Mouse (Mus musculus): Measurements from ENCODE around the gene Fam187b. TPM values are rescaled to one million over a fixed set of nuclear protein-coding genes. Genes with fewer than 3 reads are reported as not detected.
A peak's percentile ranks its signal among the peaks of the same experiment; 100 is the strongest.
"Not testable (repeated sequence)": the region's sequence is repeated elsewhere in the genome, so short reads cannot be mapped to it uniquely, and the experiment has no call there.

Gene Fam187b
- polyA plus RNA-seq (2015; fragmentation: Nextera tagmentation; extraction: Ambion mirVana): 9.5 and 12.3 TPM in 2 replicates

GRCm38 (mm10) chr7:30973501-30974289, at the start of gene Fam187b:
TSS of gene Fam187b (plus strand) at chr7:30973790.
- Histone ChIP-seq H3K27me3 (replicated peaks; ENCODE audit: insufficient read depth, low read length) (no peaks in the 10 kb centered on the region), H3K4me2 (replicated peaks; ENCODE audit: low read depth, low read length) (peak within 1 kb of the TSS; percentile 65), H3K27ac (ENCODE audit: low read length) (peak within 1 kb of the TSS; percentile 94), H3K36me3 (ENCODE audit: insufficient read depth, low read length) (no peaks in the 10 kb centered on the region), H3K4me1 (ENCODE audit: insufficient read depth, low read depth, low read length) (peaks cover 5% of the 10 kb centered on the region; the same call in 1 of the 2 replicates), H3K9ac (replicated peaks; ENCODE audit: low read depth) (peak within 1 kb of the TSS; percentile 46), H3K9me3 (ENCODE audit: low read length) (no peaks in the 10 kb centered on the region), H3K4me3 (ENCODE audit: low read depth, low read length) (peak within 1 kb of the TSS; percentile 49)
- peak; percentile 6; the same call in 1 of the 2 replicates for TF ChIP-seq EP300 (IDR thresholded peaks at IDR 0.05)
- peak; percentile 88 for TF ChIP-seq CTCF (IDR thresholded peaks at IDR 0.05)
- WGBS: under 1% methylated on average over 37 of the region's 37 CpGs
- ATAC-seq: peak; percentile 96
- peak; percentile 96 for DNase-seq (ENCODE audit: low spot score)

- Histone ChIP-seq H3K9me3 (ENCODE audit: low read length) (no peaks in the 10 kb centered on the region), H3K4me1 (ENCODE audit: insufficient read depth, low read depth, low read length) (no peaks in the 10 kb centered on the region), H3K36me3 (ENCODE audit: insufficient read depth, low read length) (no peaks in the 10 kb centered on the region), H3K27ac (ENCODE audit: low read length) (no peak overlapping the region), H3K4me3 (ENCODE audit: low read depth, low read length) (no peak overlapping the region), H3K4me2 (replicated peaks; ENCODE audit: low read depth, low read length) (no peak overlapping the region), H3K9ac (replicated peaks; ENCODE audit: low read depth) (no peak overlapping the region), H3K27me3 (replicated peaks; ENCODE audit: insufficient read depth, low read length) (no peaks in the 10 kb centered on the region)
- no peak for DNase-seq (ENCODE audit: low spot score)
- ATAC-seq: no peak
- WGBS: 37% methylated on average over 3 of the region's 3 CpGs
- no peak for TF ChIP-seq CTCF (IDR thresholded peaks at IDR 0.05)
- no peak for TF ChIP-seq EP300 (IDR thresholded peaks at IDR 0.05)
Observed at GRCm38 (mm10) chr7:30924071-30924470, 49.5 kb upstream of the Fam187b start.

- not testable (repeated sequence) for H3K4me2 ChIP-seq (replicated peaks; ENCODE audit: low read depth, low read length); H3K4me3 ChIP-seq (ENCODE audit: low read depth, low read length); H3K9ac ChIP-seq (replicated peaks; ENCODE audit: low read depth); H3K27me3 ChIP-seq (replicated peaks; ENCODE audit: insufficient read depth, low read length); H3K4me1 ChIP-seq (ENCODE audit: insufficient read depth, low read depth, low read length); H3K36me3 ChIP-seq (ENCODE audit: insufficient read depth, low read length); DNase-seq (ENCODE audit: low spot score); ATAC-seq; H3K27ac ChIP-seq (ENCODE audit: low read length); H3K9me3 ChIP-seq (ENCODE audit: low read length)
- WGBS: 70% methylated on average over 2 of the region's 2 CpGs
Observed at GRCm38 (mm10) chr7:30924581-30924980, 49.0 kb upstream of the Fam187b start, which contains the start of gene Hamp2. TSS of gene Hamp2 (minus strand) at chr7:30924681.

- H3K36me3 ChIP-seq (ENCODE audit: insufficient read depth, low read length); H3K27ac ChIP-seq (ENCODE audit: low read length); DNase-seq (ENCODE audit: low spot score); ATAC-seq; H3K4me1 ChIP-seq (ENCODE audit: insufficient read depth, low read depth, low read length); H3K4me2 ChIP-seq (replicated peaks; ENCODE audit: low read depth, low read length); H3K9ac ChIP-seq (replicated peaks; ENCODE audit: low read depth); H3K4me3 ChIP-seq (ENCODE audit: low read depth, low read length); H3K9me3 ChIP-seq (ENCODE audit: low read length); H3K27me3 ChIP-seq (replicated peaks; ENCODE audit: insufficient read depth, low read length): not testable (repeated sequence)
- WGBS: 58% methylated on average over 6 of the region's 6 CpGs
Observed at GRCm38 (mm10) chr7:30935422-30936099, 38.0 kb upstream of the Fam187b start.

GRCm38 (mm10) chr7:30940070-30940469, 33.5 kb upstream of the Fam187b start:
- not testable (repeated sequence) for H3K36me3 ChIP-seq (ENCODE audit: insufficient read depth, low read length); H3K27me3 ChIP-seq (replicated peaks; ENCODE audit: insufficient read depth, low read length); DNase-seq (ENCODE audit: low spot score); H3K9ac ChIP-seq (replicated peaks; ENCODE audit: low read depth); H3K9me3 ChIP-seq (ENCODE audit: low read length); H3K27ac ChIP-seq (ENCODE audit: low read length); H3K4me3 ChIP-seq (ENCODE audit: low read depth, low read length); H3K4me2 ChIP-seq (replicated peaks; ENCODE audit: low read depth, low read length); ATAC-seq; H3K4me1 ChIP-seq (ENCODE audit: insufficient read depth, low read depth, low read length)
- 83% methylated on average over 1 of the region's 1 CpGs for WGBS

- H3K9ac ChIP-seq (replicated peaks; ENCODE audit: low read depth); H3K4me2 ChIP-seq (replicated peaks; ENCODE audit: low read depth, low read length); H3K27ac ChIP-seq (ENCODE audit: low read length); H3K27me3 ChIP-seq (replicated peaks; ENCODE audit: insufficient read depth, low read length); H3K4me3 ChIP-seq (ENCODE audit: low read depth, low read length); DNase-seq (ENCODE audit: low spot score); H3K4me1 ChIP-seq (ENCODE audit: insufficient read depth, low read depth, low read length); H3K9me3 ChIP-seq (ENCODE audit: low read length); ATAC-seq; H3K36me3 ChIP-seq (ENCODE audit: insufficient read depth, low read length): not testable (repeated sequence)
- WGBS: 34% methylated on average over 3 of the region's 3 CpGs
Observed at GRCm38 (mm10) chr7:30942365-30942764, 31.2 kb upstream of the Fam187b start.

Data from lung, postnatal 0 days (tissue).